Mouse (Mus musculus) embryonic facial prominence, embryonic 11.5 days (tissue): ENCODE measurements around the gene Cdx4. TPM values are rescaled to one million over a fixed set of nuclear protein-coding genes. Genes with fewer than 3 reads are reported as not detected.

Source experiments
- ATAC-seq: fragments of 200-750 bp; cut with Nextera tagmentation; replicated peaks from 2 replicates; pipeline ENCODE4 v1.8.0; 2017; ENCODE audit warnings: low read depth; ENCODE audit not compliant: insufficient number of reproducible peaks, low FRiP score, low TSS enrichment
- DNase-seq: peaks from one replicate; pipeline ENCODE4 v3.0.0-alpha.2; 2015; ENCODE audit warnings: low spot score
- H3K27ac ChIP-seq: fragments of 300-500 bp; sonication (generic); replicated peaks from 2 replicates; pipeline ENCODE4 v1.5.1; 2014; ENCODE audit warnings: mild to moderate bottlenecking, low read depth, low read length, control low read depth
- H3K27me3 ChIP-seq: fragments of 300-500 bp; sonication (generic); 2 replicates; pipeline ENCODE4 v1.6.1; 2014; ENCODE audit warnings: mild to moderate bottlenecking, low read length, moderate library complexity, mixed read lengths; ENCODE audit not compliant: control insufficient read depth, insufficient read depth
- H3K36me3 ChIP-seq: fragments of 300-500 bp; sonication (generic); replicated peaks from 2 replicates; pipeline ENCODE4 v1.6.1; 2014; ENCODE audit warnings: low read depth, mild to moderate bottlenecking, low read length, moderate library complexity, mixed read lengths; ENCODE audit not compliant: control insufficient read depth, insufficient read depth
- H3K4me1 ChIP-seq: fragments of 300-500 bp; sonication (generic); 2 replicates; pipeline ENCODE4 v1.6.1; 2014; ENCODE audit warnings: low read length, mixed read lengths; ENCODE audit not compliant: control insufficient read depth, insufficient read depth
- H3K4me2 ChIP-seq: fragments of 300-500 bp; sonication (generic); 2 replicates; pipeline ENCODE4 v1.6.1; 2014; ENCODE audit warnings: low read depth, mild to moderate bottlenecking, control low read depth, low read length, moderate library complexity
- H3K4me3 ChIP-seq: fragments of 300-500 bp; sonication (generic); 2 replicates; pipeline ENCODE4 v1.5.1; 2014; ENCODE audit warnings: low read depth, low read length, control low read depth
- H3K9ac ChIP-seq: fragments of 300-500 bp; sonication (generic); replicated peaks from 2 replicates; pipeline ENCODE4 v1.6.1; 2014; ENCODE audit warnings: mild to moderate bottlenecking, control low read depth, low read length
- H3K9me3 ChIP-seq: fragments of 300-500 bp; sonication (generic); replicated peaks from 2 replicates; pipeline ENCODE4 v1.6.1; 2016; ENCODE audit warnings: mild to moderate bottlenecking, low read length, inconsistent platforms, mixed read lengths; ENCODE audit not compliant: control insufficient read depth
- WGBS: fragments of 180-500 bp; shearing (Covaris S2); extraction: QIAGEN DNeasy Blood & Tissue Kit; methylation state at CpG from one replicate; pipeline ENCODE4 v1.1.7; 2014; 5-methylcytosine and 5-hydroxymethylcytosine counted together
- polyA plus RNA-seq: library from polyadenylated mRNA; unstranded; fragments of >200 nt; fragmentation: Nextera tagmentation; extraction: Ambion mirVana; gene quantifications from 2 replicates; pipeline ENCODE4 v1.2.1, GENCODE M21; 2014

Cdx4 gene
- polyA plus RNA-seq, 1 experiment from 2014 or later = not detected

DNA sequence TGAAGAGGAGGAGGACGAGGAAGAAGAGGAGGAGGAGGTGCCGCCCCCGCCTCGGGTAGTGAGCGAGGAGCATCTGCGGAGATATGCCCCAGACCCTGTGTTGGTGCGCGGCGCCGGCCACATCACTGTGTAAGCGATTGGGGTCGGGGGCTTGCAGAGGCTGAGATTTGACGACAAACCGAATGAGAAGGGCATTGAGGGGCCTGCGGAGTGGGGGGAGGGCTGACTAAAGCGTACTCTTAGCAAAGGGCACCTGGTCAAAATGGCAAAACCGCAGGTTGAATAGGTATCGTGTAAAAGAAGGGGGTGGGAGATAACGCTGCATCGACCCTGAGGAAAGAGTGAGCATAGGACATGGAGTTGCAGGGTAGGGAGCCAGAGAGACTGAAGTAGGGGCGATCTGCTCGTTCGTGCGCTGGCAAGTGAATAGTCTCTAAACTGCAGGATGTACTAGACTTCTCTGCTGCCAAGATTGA lies 35.6 kb downstream of the Cdx4 start:
- Histone ChIP-seq H3K9ac (peak overlapping the region; percentile 67), H3K36me3 (no peaks in the 10 kb centered on the region), H3K4me2 (peak overlapping the region; percentile 40), H3K27ac (no peak overlapping the region), H3K4me1 (no peaks in the 10 kb centered on the region), H3K27me3 (peaks cover 5% of the 10 kb centered on the region), H3K9me3 (no peaks in the 10 kb centered on the region), H3K4me3 (peak overlapping the region; percentile 56)
- WGBS = 9% methylated on average over 24 of the region's 24 CpGs
- ATAC-seq (peak; percentile 83), DNase-seq (peak; percentile 7)

DNA sequence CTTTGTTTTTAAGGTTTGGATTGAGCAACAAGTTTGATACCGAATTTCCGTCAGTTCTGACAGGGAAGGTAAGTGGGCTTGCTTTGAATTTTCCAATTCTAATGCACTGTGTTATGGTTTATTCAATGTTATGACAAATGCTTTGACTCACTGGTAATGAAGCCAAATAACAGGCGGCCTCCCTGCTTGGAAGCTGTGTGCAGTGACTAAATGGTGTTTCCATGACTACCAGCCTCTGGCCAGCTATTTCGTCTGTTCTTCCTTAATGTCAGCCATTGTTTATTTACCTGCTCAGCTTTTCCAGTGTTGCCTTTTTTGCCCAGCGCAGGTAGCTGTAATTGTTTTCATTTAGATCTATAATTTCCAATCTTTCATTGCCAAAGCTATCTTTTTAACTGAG lies 45.0 kb downstream of the Cdx4 start:
- H3K4me1 ChIP-seq = no peaks in the 10 kb centered on the region
- no peaks in the 10 kb centered on the region for H3K36me3 ChIP-seq
- DNase-seq (no peak), ATAC-seq (no peak)
- no peak overlapping the region for H3K27ac ChIP-seq
- 60% methylated on average over 5 of the region's 5 CpGs for WGBS
- H3K4me2 ChIP-seq = no peak overlapping the region
- no peak overlapping the region for H3K4me3 ChIP-seq
- no peak overlapping the region for H3K9ac ChIP-seq
- no peaks in the 10 kb centered on the region for H3K27me3 ChIP-seq
- H3K9me3 ChIP-seq = no peaks in the 10 kb centered on the region

DNA sequence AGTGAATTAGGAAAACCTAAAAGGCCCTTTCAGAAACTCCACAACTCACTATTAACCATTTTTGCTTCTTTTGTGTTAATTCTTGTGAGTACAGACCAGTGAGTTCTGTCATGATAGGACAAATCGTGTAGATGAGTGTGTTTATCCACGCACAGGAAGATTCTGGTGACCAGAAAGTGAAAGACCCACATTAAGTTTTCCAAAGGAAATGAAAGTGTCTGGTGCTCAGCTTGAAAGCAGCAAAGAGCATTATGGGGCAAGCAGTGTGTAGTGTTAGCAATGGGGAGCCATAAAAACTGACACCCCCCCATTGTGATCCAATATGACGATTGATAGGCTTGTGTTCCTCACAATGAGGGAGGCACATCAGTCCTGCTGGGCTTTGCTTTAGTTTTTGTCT lies 47.5 kb downstream of the Cdx4 start:
- no peak for DNase-seq
- Histone ChIP-seq H3K4me1 (no peaks in the 10 kb centered on the region), H3K4me2 (no peak overlapping the region), H3K9me3 (no peaks in the 10 kb centered on the region), H3K4me3 (no peak overlapping the region), H3K27ac (no peak overlapping the region), H3K27me3 (no peaks in the 10 kb centered on the region), H3K9ac (no peak overlapping the region), H3K36me3 (no peaks in the 10 kb centered on the region)
- WGBS = 89% methylated on average over 3 of the region's 3 CpGs
- no peak for ATAC-seq

DNA sequence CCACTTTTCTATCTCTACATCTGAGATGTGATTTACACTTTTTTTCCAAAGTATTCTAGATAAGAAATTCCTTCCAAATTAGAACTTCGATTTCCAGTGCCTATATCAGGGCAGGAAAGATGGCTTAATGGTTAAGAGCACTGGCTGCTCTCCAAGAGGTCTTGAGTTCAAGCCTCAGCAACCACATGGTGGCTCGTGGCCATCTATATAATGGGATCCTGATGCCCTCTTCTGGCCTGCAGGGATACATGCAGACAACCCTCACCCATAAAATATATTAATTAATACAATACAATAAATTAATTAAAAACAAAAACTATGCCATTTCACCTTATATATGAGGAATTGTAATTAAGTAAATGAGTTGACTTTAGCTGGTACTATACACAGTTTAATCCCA lies 50.0 kb downstream of the Cdx4 start:
- no peaks in the 10 kb centered on the region for H3K4me1 ChIP-seq
- no peaks in the 10 kb centered on the region for H3K27me3 ChIP-seq
- H3K9me3 ChIP-seq = no peaks in the 10 kb centered on the region
- H3K4me2 ChIP-seq = no peak overlapping the region
- DNase-seq (no peak), ATAC-seq (no peak)
- H3K4me3 ChIP-seq = no peak overlapping the region
- no peaks in the 10 kb centered on the region for H3K36me3 ChIP-seq
- H3K9ac ChIP-seq = no peak overlapping the region
- WGBS = 79% methylated on average over 2 of the region's 2 CpGs
- H3K27ac ChIP-seq = no peak overlapping the region

DNA sequence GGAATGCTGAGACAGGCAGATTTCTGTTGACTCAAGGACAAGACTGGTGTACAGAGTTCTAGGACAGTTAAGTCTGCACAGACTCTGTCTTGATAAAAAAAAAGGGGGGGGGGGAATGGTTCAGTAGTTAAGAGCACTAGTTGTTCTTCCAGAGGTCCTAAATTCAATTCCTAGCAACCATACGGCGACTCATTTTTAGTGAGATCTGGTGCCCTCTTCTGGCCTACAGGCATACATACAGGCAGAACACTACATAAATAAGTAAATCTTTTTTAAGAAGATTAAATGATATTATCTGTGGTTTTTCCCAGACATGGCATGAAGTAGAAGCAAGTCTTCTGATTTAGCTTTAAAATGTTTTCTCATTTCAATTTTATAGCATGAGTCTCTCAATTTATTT lies 50.4 kb downstream of the Cdx4 start:
- no peak overlapping the region for H3K4me2 ChIP-seq
- no peak overlapping the region for H3K4me3 ChIP-seq
- no peak overlapping the region for H3K9ac ChIP-seq
- H3K27me3 ChIP-seq = no peaks in the 10 kb centered on the region
- 38% methylated on average over 2 of the region's 2 CpGs for WGBS
- ATAC-seq (no peak), DNase-seq (peak; percentile 38)
- no peak overlapping the region for H3K27ac ChIP-seq
- no peaks in the 10 kb centered on the region for H3K36me3 ChIP-seq
- no peaks in the 10 kb centered on the region for H3K9me3 ChIP-seq
- no peaks in the 10 kb centered on the region for H3K4me1 ChIP-seq

DNA sequence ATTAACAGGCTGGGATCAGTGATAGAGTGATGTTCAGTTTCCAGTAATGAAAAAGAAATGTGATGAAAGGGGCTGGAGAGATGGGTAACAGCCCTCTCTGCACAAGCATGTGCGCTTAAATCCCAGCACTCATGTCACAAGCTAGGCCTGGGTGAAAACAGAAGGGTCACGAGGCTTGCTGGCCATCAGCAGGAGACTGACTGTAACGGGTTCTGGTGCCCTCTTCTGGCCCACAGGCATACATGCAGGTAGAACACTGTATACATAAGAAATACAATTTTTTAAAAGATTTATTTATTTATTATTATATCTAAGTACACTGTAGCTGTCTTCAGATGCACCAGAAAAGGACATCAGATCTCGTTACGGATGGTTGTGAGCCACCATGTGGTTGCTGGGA lies 53.1 kb downstream of the Cdx4 start:
- H3K4me1 ChIP-seq = no peaks in the 10 kb centered on the region
- no peak for ATAC-seq
- 61% methylated on average over 5 of the region's 5 CpGs for WGBS
- H3K27ac ChIP-seq = no peak overlapping the region
- no peaks in the 10 kb centered on the region for H3K27me3 ChIP-seq
- H3K36me3 ChIP-seq = no peaks in the 10 kb centered on the region
- DNase-seq = peak; percentile 20
- H3K4me2 ChIP-seq = no peak overlapping the region
- no peak overlapping the region for H3K4me3 ChIP-seq
- H3K9me3 ChIP-seq = no peaks in the 10 kb centered on the region
- no peak overlapping the region for H3K9ac ChIP-seq

Other genes starting within 250 kb of the Cdx4 start
- gene Nap1l2, start 134.8 kb upstream of the Cdx4 start, polyA plus RNA-seq = 11.6 and 13.9 TPM in 2 replicates
- gene Chic1, start 35.1 kb downstream of the Cdx4 start, polyA plus RNA-seq = 3.8 and 4.1 TPM in 2 replicates
- 0.53 TPM in 1 of 2 replicates, not detected in the other for gene Tsx, start 93.1 kb downstream of the Cdx4 start, polyA plus RNA-seq
- not detected in 2 replicates for gene Gm26992, start 100.6 kb downstream of the Cdx4 start, polyA plus RNA-seq